Mouse (Mus musculus): ENCODE measurements around the gene Sag. TPM values are rescaled to one million over a fixed set of nuclear protein-coding genes. Genes with fewer than 3 reads are reported as not detected.

The Sag gene
- total RNA-seq, 2 experiments from 2014 or later = 1.5 to 2.0 TPM

DNA sequence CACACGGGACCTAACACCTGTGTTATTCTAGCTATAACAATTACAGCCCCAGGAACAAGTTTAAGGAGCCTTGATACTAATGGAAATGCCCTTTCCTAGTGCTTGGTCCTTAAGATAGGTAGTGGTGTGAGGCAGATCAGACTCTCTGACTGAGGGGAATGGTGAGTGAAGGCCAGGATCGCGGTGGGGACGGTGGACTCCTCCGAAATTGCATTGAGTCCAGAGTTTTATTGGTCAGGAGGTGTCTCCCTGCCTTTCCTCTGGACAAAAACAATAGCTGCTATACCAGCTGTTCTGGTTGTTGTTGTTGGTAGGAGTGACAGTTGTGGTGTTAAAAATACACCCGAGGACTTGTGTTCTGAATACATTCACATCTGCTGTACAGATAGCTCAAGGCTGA, 50.9 kb downstream of the Sag start:
- DNase-seq = no peak

DNA sequence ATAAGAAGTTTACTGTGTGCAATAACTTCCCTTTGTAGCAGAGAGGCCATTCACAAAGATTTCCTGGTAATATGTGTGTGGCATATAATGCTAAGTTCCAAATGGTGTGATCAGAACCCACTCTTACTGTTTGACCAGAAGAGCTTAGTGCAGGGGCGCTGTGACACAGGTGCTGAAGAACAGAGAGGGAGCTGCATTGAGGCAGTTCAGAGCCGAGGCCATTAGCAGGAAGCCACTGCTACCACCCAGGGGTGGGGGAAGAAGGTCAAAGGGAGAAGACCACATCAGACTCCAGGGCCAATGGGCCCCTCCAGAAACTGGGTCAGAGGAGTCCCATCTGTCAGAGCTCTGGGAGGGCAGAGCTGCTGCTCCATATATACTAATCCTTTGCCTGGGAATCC, 51.4 kb downstream of the Sag start:
- DNase-seq = no peak

- no peak for DNase-seq
Observed at GRCm38 (mm10) chr1:87855522-87855921, 52.0 kb downstream of the Sag start.

GRCm38 (mm10) chr1:87856823-87857222, 53.3 kb downstream of the Sag start:
- no peak for DNase-seq

- DNase-seq = no peak
Observed at GRCm38 (mm10) chr1:87858031-87858430, 54.6 kb downstream of the Sag start.

DNA sequence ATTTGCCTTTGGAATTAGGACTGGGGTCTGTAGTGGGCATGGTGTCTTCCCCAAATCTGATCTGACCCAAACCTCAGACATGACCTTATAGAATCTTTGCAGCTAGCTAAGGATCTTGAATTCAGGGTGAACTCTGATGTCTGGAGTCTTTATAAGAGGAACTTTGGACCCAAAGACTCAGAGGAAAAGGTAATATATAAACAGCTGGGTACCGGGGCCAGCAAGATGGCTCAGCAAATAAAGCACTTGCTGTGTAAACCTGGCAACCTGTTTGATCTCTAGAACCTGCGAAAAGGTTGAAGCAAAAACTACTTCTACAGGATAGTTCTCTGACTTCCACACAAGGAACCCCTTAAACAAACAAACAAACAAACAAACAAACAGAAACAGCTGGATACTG, 55.0 kb downstream of the Sag start:
- DNase-seq = no peak

- DNase-seq = no peak
Observed at GRCm38 (mm10) chr1:87863602-87864001, 60.1 kb downstream of the Sag start.

DNA sequence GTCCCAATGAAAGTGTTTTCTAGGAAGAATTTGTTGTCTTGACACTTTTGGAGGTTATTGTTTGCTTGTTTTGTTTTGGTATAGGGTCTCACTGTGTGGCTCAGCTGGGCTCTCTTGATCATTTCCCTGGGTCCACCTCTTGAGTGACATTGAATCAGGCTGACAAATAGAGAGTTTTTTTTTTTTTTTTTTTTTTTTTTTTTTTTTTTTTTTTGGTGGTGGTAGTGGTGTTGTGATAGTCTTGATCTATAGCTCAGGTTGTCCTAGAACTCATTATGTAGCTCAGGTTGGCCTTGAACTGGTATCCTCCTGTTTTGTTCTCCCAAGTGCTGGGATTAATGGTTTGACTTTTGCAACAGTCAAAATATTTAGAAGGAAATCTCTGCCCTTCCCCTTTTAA, 61.4 kb downstream of the Sag start:
- no peak for DNase-seq

GRCm38 (mm10) chr1:87866672-87867071, 63.2 kb downstream of the Sag start:
- DNase-seq = no peak

DNA sequence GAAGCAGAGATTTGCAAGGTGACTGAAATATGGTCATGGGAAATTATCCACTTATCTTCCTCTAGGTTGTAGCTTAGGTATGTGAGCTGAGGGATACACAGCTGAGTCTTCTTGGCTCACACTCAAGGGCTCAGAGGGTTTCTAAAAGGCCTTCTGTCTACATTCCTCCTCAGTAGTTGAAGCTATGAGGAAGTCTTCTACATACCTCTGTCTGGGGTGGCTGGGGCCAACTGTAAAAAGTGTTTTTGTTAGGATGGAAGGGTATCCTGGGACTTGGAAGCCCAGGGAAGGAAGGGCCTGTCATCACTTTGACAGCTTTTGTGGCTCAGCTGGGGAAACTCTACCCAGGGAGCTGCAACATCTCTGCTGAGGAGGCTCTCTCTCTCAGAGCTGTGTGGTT, 68.1 kb downstream of the Sag start:
- DNase-seq = no peak

- no peak for DNase-seq
Observed at GRCm38 (mm10) chr1:87873081-87873480, 69.6 kb downstream of the Sag start.

DNA sequence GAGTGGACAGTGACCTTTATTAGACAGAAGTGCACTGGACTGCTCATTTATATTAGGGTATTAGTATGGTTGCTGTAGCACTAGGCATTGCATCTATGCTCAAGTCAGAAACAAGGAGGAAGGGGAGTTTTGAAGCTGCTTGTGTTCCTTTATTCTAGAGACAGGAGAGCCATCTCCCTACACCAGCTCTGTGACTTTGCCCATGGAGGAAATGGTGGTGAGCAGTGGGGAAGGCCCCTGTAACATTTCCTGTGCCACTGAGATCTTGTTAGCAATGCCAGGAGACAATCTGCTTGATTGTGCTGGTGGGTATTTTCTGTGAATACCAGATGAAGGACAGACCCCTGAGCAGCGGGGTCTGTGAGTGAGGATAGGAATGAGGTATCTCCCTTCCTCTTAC, 72.6 kb downstream of the Sag start:
- DNase-seq = no peak

DNA sequence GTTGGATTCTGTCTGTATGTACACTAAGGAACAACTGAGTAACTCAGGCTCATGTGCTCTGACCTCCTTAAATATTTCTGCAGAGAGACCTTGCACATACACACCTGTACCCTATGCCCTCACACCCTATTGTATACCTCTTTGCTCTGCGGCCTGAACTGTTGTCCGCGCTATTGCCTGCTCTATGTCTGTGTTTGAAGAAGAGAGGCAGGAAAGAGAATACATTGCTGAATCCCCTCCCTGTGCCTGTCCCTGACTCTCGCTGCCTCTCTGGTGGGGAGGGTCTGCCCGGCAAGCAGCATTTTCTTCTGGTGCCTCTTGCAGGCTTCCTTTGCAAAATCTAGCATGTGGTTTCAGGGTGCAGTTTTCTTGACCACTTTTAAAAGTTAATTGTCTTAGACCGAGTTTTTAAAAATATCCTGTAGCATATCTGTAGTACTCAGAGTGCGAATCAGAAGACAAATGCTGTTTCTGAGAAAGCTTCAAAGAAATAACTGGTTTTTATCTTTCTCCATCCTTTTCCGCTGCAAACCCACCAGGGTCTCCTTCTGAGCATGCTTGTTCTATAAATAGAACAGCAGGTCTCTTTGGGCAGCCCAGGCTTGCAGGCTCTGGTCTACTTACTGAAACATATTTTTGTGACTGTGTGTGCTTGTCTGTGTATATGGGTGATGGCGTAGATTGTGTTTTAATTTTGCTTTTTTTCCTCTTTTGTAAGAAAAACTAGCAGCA, 74.2 kb downstream of the Sag start:
- DNase-seq = no peak

GRCm38 (mm10) chr1:87879034-87879433, 75.6 kb downstream of the Sag start:
- DNase-seq = no peak

DNA sequence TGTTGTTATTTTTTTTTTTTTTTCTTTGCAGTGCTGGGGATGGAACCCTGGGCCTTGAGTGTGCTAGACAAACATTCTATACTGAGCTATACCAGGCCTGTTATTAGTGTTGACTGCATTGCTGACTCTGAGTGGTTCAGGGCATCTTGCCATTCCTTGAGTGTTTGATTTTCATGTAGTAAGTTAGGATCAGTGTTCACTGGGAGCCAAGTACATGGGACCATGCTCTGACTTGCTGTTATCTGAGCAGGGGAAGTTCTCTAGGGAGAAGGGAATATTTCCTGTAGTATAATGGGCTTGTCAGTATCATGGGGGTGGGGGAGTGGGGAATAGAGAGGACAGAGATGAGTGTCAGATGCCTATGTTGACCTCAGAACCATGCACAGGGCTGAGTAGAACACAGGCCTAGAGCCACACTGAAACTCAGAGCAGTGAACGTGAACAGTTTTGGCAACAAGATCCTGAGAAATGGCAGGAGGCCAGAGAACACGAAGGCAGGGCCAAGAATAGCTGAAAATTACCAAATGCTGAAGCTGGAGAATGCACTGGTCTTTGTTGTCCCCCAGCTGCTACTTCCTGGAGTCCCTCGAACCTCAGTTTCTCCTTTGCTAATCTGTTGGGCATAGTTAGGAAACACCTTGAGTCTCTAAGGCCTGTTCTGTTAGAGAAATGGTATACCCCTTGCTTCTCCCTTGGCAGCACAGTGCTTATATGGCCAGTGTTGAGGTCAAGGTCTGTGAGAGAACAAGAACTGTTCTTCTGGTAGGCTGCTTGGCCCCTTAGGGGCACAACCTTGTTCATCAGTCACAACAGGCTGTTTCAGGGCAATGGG, 76.2 kb downstream of the Sag start:
- DNase-seq = peak; percentile 89

GRCm38 (mm10) chr1:87880326-87880627, 76.8 kb downstream of the Sag start:
- DNase-seq = no peak

DNA sequence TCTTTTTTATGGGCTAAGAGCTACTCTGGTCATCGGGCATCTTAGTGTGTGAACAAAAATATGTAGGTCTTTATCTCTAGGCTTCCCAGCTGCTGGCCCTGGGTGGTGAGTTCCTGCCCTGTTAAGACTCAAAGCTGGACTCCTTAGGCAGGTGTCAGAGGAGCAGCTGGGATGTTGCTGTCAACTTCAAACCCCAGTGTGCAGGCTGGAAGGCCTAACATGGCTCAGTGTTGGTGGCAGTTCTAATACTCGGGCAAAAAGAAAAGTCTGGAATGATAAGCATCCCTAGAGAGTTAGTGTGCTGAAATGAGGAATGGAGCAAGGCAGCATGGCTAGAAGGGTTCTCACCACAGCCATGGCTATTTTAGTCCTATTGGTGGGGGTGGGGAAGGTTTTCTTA, 77.4 kb downstream of the Sag start:
- DNase-seq = peak; percentile 29

DNA sequence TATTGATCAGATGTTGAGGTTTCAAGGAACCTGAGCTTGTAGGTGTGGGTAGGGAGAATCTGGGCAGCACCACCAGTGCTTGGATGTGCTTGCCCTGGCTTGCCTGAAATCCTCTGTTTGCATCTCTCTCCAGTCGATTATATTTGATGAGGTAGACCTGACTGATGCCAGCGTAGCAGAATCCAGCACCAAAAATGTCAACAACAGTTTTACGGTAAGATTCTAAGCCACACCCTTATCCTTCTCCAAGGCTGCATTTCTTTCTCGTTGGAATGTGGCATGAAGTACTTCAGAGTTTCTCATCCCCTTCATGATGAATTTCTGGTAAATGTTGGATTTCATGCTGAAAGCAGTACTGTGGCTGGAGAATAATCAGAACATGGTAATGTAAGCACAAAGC, 78.2 kb downstream of the Sag start:
- no peak for DNase-seq

GRCm38 (mm10) chr1:87882554-87882953, 79.1 kb downstream of the Sag start:
- DNase-seq = no peak

GRCm38 (mm10) chr1:87890960-87891359, 87.5 kb downstream of the Sag start:
- peak; percentile 17 for DNase-seq

GRCm38 (mm10) chr1:87891634-87892033, 88.2 kb downstream of the Sag start:
- DNase-seq = peak; percentile 43

- no peak for DNase-seq
Observed at GRCm38 (mm10) chr1:87892499-87892898, 89.0 kb downstream of the Sag start.

GRCm38 (mm10) chr1:87893414-87893813, 89.9 kb downstream of the Sag start:
- DNase-seq = no peak
